Mouse (Mus musculus) thymus, postnatal 36 days (tissue): ENCODE results near the gene Tbcel.

Experiments used
- DNase-seq, 2 experiments: peaks; one replicate each; pipeline ENCODE4 v3.0.0; 2022; ENCODE audit warnings: mixed read lengths in 2 of 2

Gene Tbcel

DNA sequence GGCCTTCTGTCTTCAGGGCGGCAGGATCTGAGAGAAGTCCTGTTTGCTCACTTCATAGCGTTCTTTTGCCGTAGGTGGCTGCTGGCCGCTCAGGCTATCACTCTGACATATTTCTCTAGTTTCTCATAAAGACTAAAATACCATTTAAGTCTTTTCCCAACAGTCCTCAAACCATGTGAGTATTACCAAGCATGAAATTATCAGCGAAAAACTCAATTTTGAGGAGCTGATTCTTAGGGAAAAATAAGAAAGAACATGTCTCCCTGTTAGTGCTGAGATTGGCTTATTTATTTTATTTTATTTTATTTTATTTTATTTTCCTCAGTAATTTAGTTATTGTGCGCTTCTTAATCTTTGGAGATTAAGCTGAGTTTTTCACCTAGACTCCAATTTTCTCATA lies at the start of gene Tbcel:
TSS of gene Tbcel (minus strand) at position 101 of the 400 bp plus-strand sequence.
- no peak for DNase-seq

DNA sequence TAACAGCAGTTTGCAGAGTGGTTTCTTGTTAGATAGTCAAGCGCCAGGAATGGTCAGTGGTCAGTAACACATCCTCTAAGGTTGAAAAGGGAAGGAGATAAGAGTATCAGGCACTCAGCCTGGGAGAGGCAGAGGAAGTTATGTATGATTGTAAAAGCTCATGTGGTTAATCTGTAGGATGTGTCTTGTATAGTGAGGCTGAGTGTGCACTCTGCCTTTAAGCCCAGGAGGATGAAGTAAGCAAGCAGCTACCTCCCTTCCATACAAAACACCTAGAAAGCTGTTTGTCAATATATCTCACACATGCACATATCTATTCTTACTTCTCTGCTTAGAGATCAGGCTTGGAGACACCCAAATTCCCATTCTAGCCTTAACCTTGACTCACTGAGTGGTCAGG lies 47.6 kb upstream of the Tbcel start:
- DNase-seq = no peak

DNA sequence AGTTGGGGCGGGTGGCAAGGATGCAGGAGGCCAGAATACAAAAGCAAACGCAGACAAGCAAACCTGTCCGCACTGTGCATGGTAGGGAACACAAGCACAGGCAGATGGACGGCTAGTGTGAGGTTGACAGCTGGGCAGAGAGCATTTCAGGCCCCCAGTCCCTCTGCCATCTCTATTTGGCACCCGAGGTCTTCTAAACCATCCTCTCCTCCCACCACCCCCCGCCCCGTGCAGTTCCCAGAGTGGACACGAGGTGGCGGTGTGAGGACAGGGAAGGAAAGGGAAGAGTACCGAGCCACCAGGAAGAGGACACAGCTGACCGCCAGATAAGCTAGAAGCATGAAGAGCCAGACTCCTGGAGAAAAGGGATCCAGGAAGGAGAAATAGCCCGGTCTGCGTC lies 42.5 kb upstream of the Tbcel start:
- DNase-seq = peak; percentile 67 to 76

DNA sequence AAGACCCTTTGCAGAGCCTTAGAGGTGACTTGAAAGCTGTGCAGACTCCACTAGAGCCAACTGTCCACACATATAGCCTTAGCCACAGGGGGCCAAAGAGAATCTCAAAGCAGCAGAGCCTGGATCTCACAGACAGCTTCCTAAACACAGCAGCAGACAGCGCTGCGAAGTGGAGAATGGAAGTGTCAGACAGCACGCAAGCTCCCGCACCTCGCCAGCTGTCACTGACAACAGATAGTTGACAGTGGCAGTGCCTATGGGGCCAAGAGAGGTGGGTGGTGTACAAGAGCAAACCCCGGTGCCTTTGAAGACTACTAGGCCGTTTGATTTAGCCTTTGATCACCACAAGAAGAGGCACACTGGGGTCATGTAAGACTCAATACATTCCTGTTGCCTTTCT lies 41.4 kb upstream of the Tbcel start:
- DNase-seq = no peak

DNA sequence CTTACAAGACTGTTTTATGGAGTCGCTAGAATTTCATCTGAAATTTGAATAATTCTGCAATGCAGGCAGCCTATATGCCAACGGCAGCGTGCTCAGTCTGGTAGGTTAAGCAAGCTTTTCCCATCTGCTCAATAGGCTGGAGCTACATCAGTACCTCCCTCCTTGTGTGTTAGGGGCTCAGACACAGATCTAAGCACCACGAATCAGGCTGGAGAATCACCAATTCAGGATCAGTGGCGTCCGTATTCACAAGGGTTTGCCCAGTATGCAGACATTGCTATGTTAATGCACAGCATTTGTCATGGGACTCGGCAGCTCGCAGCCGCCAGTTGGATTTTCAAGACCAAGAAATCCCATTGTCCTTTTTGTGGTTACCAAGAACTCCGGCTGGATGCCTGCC lies 36.9 kb upstream of the Tbcel start:
- DNase-seq = no peak

DNA sequence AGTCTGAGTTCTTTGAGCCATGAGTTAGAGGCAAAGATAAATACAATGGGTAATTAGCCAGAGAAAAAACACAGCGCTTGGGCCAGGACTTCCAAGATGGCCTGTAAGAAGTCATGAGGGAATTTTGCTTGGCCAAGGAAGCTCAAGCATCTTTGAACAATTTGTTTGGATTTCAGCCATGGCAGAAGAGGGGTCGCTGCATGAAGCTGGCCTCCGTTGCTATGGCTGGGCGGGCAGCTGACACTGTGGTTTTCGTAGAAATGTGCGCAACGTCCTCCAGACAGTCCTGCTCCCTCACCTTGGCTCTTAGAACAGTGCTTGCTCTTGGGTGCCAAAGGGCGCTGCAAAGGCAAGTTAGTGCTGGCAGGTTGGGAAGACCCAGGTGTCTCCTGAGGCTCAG lies 25.9 kb upstream of the Tbcel start:
- no peak for DNase-seq

DNA sequence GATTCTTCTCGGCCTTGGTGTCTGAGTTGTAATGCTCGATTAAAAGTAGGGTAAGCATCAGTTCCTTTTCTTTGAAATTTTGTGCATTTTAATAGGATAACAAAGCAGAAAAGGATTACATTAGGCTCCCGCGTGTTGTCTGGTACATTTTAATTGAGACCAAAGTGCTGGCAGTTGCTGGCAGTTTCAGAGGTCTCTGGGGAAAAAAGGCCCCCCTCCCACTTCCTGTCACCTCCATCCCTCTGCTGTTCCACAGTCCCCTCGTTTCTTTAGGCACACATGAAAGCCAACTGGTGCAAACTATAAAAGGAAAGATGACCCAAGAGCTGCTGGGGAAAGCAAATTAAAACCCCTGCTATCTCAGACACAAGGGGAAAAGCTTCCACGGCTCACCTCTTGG lies 25.4 kb upstream of the Tbcel start:
- no peak for DNase-seq

DNA sequence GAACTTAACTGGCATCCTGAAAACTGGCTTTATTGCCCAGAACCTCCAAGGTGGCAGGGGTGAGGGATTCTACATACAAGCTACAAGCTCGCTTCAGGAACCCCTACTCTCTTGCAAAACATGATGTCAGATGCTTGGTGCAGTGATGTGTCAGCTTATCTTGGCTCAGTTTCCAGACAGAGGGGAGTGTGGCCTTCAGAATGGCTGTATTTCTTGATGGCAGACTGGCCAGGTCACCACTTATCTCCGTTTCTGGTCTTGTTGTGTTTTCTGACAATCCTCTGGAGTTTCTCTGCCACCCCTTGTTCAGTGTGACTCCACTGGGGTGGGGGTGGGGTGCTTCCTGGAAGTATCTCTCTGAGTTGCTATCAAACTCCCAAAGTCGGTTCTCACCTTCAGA lies 24.3 kb upstream of the Tbcel start:
- no peak for DNase-seq

DNA sequence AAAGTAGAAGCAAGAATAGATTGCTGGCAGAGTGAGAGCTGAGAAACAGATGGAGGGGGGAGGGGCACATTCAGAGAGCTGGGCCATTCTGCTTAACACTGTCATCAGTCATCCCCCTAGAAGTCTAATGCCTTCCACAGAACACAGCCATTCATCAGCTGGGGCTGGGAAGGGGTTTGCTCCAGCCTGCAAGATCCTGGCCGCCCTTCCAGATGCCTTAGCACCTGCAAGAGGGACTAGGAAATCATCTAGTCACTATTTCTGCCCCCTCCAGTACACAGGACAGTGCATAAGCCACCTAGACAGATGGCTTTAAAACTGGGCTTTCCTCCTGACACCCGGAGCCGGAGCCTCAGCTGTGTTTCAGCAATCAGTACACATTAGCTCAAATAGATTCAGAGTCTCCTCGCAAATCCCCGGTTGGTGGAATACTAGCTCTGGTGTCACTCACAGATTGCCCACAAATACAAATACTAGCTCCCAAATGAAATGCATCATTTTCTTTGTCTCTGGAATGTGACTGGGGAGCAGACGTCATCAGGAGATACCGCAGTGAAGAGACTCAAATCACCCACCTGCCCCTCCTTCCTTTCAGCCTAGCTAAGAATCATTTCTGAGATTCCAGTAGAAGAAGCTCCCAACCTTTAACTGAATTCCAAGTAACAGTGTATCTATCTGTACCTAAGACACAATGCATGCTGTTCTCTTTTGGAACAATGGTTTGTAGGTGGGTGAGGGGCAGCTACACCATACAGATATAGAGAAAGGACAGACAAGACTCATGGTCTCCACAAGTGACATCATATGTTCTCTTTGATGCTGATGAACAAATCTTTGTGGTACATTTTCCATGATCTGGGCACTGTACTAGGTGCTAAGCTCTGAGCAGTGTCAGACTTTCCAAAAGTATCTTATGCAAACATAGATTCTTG lies 22.9 kb upstream of the Tbcel start:
- no peak for DNase-seq

DNA sequence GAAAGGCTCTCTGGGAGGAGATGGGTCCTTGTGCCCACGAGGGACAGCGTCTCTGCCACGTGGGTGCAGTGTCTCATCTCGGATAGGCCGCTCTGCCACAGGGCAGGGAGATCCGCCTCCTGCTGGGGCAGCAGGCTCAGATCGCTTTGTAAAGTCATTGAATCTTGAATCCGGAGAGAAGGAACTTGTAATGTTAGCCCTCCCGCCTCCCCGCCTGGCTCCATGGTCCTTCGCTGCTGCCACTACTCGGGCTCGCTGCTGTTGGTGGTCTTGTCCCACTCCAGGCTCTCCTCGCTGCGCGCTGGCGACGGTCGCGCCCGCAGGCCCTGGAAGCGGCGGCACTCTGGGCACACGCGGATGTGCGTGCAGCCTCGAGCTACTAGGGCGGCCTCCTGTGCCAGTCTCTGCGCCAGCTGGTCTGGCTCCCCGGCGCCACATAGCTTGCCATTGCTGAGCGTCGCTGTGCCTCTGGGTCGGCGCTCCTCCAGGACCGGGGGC lies 13.0 kb upstream of the Tbcel start:
- DNase-seq = peak; percentile 66 to 72

DNA sequence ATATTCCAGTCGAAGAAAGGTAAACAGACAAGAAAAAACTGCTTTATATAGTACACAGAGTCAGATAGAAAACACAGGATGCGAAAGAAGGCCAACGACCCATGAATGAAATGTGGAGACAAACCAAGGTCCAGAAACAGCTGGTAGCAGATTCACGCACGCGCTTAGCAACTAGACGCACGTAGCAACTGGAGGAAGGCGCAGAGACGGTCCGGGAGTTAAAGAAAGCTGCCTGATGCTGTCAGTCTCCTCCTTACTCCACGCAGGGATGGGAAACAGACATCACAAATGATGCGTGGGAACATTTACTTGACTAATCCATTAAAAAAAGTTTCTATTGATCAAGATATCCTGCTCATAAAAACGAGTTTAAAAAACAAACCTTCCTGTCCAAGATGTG lies 10.6 kb upstream of the Tbcel start:
- DNase-seq = no peak

DNA sequence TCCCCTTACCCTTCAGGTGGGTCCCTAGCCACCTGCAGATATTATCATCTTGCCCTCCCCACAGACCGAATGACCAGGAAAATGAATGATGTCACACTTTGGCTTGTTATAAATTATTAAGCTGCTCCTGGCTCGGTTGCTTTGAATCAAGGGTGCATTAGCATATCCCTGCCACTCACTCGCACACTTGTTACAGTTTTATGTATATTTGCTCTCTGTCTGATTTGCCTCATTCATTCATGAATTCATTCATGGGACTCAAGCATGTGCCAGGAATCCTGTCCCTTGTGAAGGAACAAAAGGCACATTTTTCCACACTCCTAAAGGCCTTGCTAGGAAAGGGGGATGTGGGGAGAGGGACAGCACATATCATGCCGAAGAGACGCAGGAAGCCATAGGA lies 5.5 kb upstream of the Tbcel start:
- no peak for DNase-seq

DNA sequence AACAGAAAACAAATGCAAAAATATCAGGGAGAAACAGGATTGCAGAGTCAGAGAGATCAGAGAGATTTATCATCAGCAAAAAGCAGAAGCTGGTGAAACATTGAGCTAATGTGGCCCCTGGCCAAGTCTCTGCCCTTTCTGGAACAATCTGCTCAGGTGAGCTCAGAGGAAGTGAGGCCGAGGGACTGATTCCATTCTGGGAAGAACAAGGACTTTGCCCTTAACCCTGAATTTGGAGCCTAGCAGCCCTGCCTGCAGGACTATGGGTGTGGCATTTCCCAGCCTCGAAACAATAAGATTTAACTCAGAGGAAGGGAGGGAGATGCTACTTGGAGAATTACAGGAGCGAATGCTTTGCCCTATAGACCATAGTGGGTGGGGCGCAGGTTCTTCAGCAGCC lies 4.7 kb upstream of the Tbcel start:
- DNase-seq = no peak

DNA sequence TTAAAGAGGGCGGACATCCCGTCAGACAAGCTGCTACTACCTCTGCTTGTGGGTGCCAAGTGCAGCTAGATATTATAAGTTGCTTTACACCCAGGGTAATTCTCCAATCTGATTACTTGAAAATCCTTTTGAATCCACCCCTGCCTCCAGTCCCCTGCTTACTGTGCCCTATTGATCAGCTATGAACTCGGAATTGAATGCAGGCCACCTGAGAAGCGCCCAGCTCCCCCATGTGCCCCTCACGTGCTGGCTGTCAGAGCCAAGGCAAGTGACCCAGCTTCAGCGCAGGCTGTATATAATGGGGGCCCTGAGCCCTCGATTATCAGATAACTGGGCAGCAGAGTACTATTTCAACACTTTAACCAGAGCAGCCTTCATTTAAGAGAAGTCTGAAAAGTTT lies 626 bp upstream of the Tbcel start:
- DNase-seq = no peak

DNA sequence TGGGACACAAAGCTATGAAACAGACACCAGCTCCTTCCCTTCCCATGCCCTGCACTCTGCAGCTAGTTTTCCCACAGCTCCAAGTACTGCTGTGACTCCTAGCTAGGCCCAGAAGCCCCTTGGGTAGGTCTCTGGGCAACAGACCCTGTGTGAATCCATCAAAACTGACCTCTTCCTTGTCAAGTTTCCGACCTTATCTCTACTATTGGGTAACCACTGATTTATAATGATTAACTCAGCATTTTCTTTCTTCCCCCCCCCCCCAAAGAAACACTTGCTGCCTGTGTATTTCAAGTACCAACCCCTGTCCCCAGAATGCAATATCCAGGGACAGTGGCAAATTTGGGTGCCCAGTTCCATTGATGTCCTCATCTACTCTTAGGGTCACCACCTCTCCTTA lies 587 bp downstream of the Tbcel start:
- no peak for DNase-seq

DNA sequence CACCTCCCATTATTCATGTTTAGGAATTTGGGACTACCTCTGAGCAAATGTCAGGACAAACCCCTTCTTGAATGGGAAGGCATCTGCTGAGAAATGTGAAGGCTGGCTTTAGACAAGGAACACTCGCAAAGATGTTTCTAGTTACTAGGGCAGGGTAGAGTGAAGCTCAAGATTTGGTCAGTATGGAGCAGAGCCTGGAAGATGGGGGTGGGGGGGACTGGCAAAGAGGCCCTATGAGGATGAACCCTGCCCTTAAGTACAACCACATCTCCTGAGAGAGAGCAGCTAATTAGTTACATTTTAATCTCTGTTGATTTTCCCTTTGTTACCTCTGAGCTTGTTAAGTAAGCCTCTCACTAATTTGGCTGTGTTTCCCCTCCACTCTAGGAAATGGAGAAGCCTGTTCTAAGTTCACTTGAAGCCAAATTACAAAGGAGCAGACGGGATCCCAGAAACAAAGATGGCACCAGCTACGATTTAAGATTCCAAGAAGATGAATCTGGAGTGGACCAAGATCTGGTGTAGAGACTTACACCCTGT lies 2.6 kb downstream of the Tbcel start:
- DNase-seq = no peak

DNA sequence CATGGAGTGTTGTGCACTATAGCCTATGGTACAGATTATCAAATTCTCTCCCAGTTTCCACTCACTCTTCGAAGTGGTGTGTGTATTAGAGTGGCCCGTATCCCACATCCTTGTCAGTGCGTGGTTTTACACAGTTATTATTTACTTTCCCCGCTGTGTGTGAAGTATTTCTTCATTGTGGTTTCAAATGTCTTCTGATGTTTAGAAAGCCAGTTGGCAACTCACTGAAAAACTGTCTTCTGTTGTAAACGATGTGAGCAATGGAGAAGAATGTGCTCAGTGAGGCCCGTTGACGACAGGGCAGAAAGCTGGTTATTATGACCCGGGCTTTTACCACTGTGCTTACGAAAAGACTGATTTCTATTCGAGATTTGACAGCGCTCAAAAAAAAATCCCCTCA lies 3.0 kb downstream of the Tbcel start:
- DNase-seq = no peak

DNA sequence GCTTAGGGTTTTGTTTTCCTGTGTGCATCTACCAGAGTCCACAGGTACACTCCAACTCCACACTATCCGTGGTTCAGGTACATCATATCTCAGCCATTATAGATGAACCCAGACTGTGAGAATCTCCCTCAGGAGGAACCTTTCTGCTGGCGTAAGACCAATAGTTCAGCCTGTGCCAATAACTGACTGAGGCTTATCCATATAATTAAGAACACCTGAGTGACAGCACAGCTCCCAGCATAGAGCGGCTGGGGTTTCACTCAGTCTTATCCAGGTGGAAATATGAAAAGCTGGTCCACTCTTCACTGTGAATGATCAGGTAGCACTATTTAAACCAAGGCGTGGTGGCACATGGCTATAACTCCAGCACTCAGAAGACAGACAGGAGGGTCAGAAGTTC lies 3.9 kb downstream of the Tbcel start:
- no peak for DNase-seq

DNA sequence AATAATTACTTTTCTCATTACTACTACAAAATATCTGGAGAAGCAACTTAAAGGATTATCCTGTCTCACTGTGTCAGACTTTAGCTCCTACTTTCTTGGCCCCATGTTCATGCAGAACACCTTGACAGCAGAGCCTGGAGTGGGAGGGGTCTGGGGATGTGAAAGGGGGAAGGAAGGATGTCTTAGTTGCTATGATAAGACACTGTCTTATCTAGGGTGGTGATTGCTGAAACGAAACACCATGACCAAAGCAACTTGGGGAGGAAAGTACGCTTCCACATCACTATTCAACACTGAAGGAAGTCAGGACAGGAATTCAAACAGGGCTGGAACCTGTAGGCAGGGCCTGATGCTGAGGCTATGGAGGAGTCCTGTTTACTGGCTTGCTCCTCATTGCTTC lies 11.3 kb downstream of the Tbcel start:
- DNase-seq = no peak

DNA sequence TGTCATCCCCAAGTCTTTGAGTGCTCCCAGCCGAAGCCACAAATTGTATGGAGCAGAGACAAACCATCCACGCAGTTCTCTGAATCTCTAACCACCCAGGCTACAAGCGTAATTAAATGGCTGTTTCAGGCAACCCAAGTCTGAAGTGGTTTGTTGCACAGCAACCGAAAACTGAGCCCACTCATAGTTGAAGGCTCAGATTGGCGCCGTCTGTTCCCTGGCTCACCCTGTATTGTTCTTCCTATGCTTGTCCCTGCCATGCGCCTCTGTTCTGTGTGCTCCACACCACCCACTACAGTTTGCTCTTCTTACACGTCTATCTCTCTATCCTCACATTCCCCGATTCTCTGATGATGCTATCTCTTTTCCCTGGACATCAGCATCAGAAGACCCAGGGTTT lies 15.8 kb downstream of the Tbcel start:
- no peak for DNase-seq

DNA sequence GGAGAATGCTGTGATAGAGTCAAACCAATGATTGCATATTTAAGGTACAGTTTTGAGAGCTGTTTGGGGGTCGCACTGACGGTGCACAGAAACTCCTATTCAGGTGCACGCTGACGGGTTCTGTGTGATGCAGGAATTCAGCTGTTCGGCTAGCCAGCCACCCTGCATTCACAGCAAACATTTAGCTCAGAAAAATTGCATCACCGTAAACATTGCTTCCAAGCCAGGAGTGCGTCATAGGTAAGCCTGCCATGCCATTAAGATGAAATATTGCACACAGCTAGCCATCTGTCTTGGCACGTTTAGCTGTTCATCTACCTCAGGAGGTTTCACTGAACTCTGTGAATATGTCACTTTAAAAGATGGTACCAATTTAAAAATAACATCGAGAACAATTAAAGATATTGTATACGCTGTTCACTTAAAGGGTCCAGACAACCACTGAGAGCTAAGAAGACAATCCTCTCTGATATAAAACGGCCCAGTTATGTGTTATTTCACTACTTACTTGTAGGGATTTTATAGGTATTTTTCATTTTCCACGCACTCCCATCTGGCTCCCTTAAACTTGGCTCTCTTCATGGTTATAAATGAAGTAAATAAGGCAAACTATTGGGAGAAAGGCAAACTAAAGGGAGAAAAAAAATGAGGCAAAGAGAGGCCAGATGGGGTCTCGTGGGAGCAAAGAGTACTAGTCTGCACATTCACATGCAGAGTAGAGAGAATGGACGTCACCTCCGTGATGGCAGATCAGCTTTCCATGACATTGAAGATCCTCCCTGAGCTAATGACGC lies 16.8 kb downstream of the Tbcel start:
- no peak for DNase-seq

DNA sequence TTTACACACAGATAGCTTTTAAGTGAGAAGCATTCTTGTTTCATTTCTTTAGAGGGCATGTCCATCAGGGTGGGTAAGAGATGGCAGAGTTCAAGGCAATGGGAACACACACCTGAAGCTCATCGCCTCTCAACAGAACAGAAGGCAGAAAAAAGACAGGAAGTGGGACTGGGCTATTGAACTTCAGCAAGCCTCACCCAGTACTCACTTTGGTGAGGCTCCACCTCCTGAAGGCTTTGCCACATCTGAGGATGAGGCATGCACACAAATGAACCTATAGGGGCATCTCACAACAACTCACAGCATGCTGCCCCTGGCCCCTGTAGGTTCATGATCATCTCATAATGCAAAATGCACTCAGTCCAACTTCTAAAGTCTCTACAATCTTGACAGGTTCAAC lies 19.5 kb downstream of the Tbcel start:
- peak; percentile 67 to 80 for DNase-seq

DNA sequence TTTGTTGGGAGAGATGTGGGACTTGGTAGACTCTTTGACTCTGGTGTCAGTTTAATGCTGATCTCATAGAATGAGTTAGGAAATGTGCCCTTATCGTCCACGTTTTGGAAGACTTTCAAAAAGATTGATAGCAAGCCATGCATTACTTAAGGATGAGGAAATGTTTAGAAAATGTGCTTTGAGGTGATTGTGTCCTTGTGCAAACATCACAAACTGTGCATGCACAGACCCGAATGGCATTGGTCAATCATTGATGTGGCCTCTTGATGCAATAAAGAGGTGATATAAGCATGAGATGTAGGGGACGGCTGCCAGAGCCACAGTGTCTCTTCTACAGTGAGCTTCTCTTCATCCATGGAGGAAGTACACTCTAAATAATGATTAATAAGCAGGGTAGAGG lies 20.7 kb downstream of the Tbcel start:
- no peak for DNase-seq

DNA sequence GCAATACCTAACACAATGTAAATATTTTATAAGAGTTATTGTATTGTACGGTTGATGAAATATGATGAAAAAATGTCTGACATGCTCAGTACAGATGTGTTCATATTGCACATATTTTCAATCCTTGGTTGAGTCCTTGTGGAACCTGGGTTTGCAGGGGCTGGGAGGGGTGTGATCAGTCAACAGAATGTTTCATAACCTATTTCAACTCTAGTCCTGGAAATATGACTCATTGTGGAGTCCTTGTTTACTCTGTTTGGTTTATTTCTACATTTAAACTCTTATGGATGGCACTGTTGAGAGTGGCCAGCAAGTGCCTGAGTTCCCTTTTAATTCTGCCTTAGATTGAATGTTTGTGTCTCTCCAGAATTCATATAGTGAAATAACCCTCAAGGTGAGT lies 22.9 kb downstream of the Tbcel start:
- no peak for DNase-seq
